Mouse (Mus musculus) CD4-positive, CD25-positive, alpha-beta regulatory T cell, adult 2 months (primary cell): ENCODE measurements at regions not wholly inside any gene's neighbourhood (a gene's known extent, or its start where the extent isn't known, plus 50 kb on each side); places are given as distances from the start of the nearest gene placed in this dataset.
"Not testable (repeated sequence)": the region's sequence is repeated elsewhere in the genome, so short reads cannot be mapped to it uniquely, and the experiment has no call there.

ENCODE experiments used
- DNase-seq: peaks from one replicate; pipeline ENCODE4 v3.0.0-alpha.2; 2012; ENCODE audit warnings: low read depth, low spot score

GRCm38 (mm10) chr8:93443631-93444030 lies 64.1 kb upstream of the Ces1h start:
- DNase-seq, result not testable (repeated sequence)

DNA sequence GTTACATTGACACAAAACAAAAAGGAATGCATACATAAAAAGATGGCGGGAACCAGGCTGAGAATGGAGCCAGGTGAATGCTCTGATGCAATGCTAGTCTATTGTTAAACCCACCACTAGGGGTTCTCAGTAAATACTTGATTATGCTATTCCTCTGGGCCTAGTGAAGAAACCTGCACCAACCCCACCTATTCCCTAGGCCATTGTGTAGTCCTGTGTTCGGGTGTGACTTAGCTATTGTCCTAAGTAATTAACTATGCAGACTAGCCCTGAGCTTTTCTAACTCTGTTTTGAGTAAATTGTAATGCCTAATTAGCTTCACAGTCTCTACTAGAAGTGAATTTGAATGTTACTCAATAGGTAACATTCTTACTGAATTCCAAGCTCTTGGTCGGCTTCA lies 62.4 kb upstream of the Ces1h start:
- no peak for DNase-seq

- not testable (repeated sequence) for DNase-seq
These were observed 57.1 kb upstream of the Ces1h start for GRCm38 (mm10) chr8:93436586-93436985.

- peak; percentile 2 for DNase-seq
These were observed 51.1 kb upstream of the Ces1h start for GRCm38 (mm10) chr8:93430637-93431036.
